Mouse (Mus musculus): ENCODE results near the gene Itgav. TPM values are rescaled to one million over a fixed set of nuclear protein-coding genes. Genes with fewer than 3 reads are reported as not detected.

Itgav gene
- polyA plus RNA-seq, 1 experiment from 2014 or later = 35.6 TPM

- Histone ChIP-seq H3K4me3 (peak within 1 kb of the TSS; percentile 83), H3K4me1 (peaks cover 37% of the 10 kb centered on the region), H3K27me3 (ENCODE audit: poor library complexity, severe bottlenecking) (peaks cover 12% of the 10 kb centered on the region; the same call in 1 of the 2 replicates), H3K36me3 (replicated peaks) (no peaks in the 10 kb centered on the region), H3K27ac (peak within 1 kb of the TSS; percentile 97), H3K9me3 (no peaks in the 10 kb centered on the region)
- under 1% methylated on average over 63 of the region's 63 CpGs for WGBS
- DNase-seq (ENCODE audit: extremely low spot score, low spot score) = peak; percentile 82
Observed at GRCm38 (mm10) chr2:83812483-83813272, 88.5 kb downstream of the Itgav start, which contains the start of gene Fam171b. Gene Fam171b, plus strand, starts transcription at chr2:83812636.

GRCm38 (mm10) chr2:83813273-83813892, 89.2 kb downstream of the Itgav start:
- peak overlapping the region; percentile 83 for H3K4me3 ChIP-seq
- H3K27ac ChIP-seq = peak overlapping the region; percentile 97
- H3K36me3 ChIP-seq (replicated peaks) = no peaks in the 10 kb centered on the region
- no peaks in the 10 kb centered on the region for H3K9me3 ChIP-seq
- DNase-seq (ENCODE audit: extremely low spot score, low spot score) = no peak
- H3K4me1 ChIP-seq = peaks cover 37% of the 10 kb centered on the region
- 14% methylated on average over 10 of the region's 10 CpGs for WGBS
- H3K27me3 ChIP-seq (ENCODE audit: poor library complexity, severe bottlenecking) = peaks cover 12% of the 10 kb centered on the region; the same call in 1 of the 2 replicates

GRCm38 (mm10) chr2:83814009-83814408, 89.8 kb downstream of the Itgav start:
- H3K4me1 ChIP-seq = peaks cover 37% of the 10 kb centered on the region
- peaks cover 12% of the 10 kb centered on the region; the same call in 1 of the 2 replicates for H3K27me3 ChIP-seq (ENCODE audit: poor library complexity, severe bottlenecking)
- H3K36me3 ChIP-seq (replicated peaks) = no peaks in the 10 kb centered on the region
- H3K27ac ChIP-seq = no peak overlapping the region
- no peaks in the 10 kb centered on the region for H3K9me3 ChIP-seq
- WGBS = 71% methylated on average over 6 of the region's 6 CpGs
- peak overlapping the region; percentile 83 for H3K4me3 ChIP-seq
- DNase-seq (ENCODE audit: extremely low spot score, low spot score) = no peak

GRCm38 (mm10) chr2:83816147-83816546, 92.0 kb downstream of the Itgav start:
- H3K27ac ChIP-seq = no peak overlapping the region
- WGBS = 82% methylated on average over 6 of the region's 6 CpGs
- H3K9me3 ChIP-seq = no peaks in the 10 kb centered on the region
- peaks cover 40% of the 10 kb centered on the region for H3K4me1 ChIP-seq
- no peak for DNase-seq (ENCODE audit: extremely low spot score, low spot score)
- no peaks in the 10 kb centered on the region for H3K36me3 ChIP-seq (replicated peaks)
- H3K27me3 ChIP-seq (ENCODE audit: poor library complexity, severe bottlenecking) = peaks cover 12% of the 10 kb centered on the region; the same call in 1 of the 2 replicates
- H3K4me3 ChIP-seq = no peak overlapping the region

GRCm38 (mm10) chr2:83825161-83825560, 101.0 kb downstream of the Itgav start:
- H3K9me3 ChIP-seq = no peaks in the 10 kb centered on the region
- no peak overlapping the region for H3K4me3 ChIP-seq
- H3K27ac ChIP-seq = no peak overlapping the region
- WGBS = 86% methylated on average over 5 of the region's 5 CpGs
- peaks cover 42% of the 10 kb centered on the region for H3K4me1 ChIP-seq
- H3K27me3 ChIP-seq (ENCODE audit: poor library complexity, severe bottlenecking) = no peaks in the 10 kb centered on the region
- no peaks in the 10 kb centered on the region for H3K36me3 ChIP-seq (replicated peaks)
- DNase-seq (ENCODE audit: extremely low spot score, low spot score) = no peak

GRCm38 (mm10) chr2:83828895-83829539, 104.8 kb downstream of the Itgav start:
- Histone ChIP-seq H3K9me3 (no peaks in the 10 kb centered on the region), H3K4me3 (no peak overlapping the region), H3K27me3 (ENCODE audit: poor library complexity, severe bottlenecking) (no peaks in the 10 kb centered on the region), H3K27ac (peak overlapping the region; percentile 58), H3K36me3 (replicated peaks) (peaks cover 9% of the 10 kb centered on the region), H3K4me1 (peaks cover 56% of the 10 kb centered on the region)
- DNase-seq (ENCODE audit: extremely low spot score, low spot score) = no peak
- WGBS = 29% methylated on average over 3 of the region's 3 CpGs

GRCm38 (mm10) chr2:83832903-83833302, 108.7 kb downstream of the Itgav start:
- Histone ChIP-seq H3K36me3 (replicated peaks) (peaks cover 9% of the 10 kb centered on the region), H3K4me1 (peaks cover 59% of the 10 kb centered on the region), H3K4me3 (no peak overlapping the region), H3K9me3 (no peaks in the 10 kb centered on the region), H3K27me3 (ENCODE audit: poor library complexity, severe bottlenecking) (no peaks in the 10 kb centered on the region), H3K27ac (no peak overlapping the region)
- DNase-seq (ENCODE audit: extremely low spot score, low spot score) = no peak
- WGBS = 86% methylated on average over 4 of the region's 4 CpGs

- Histone ChIP-seq H3K27me3 (ENCODE audit: poor library complexity, severe bottlenecking) (no peaks in the 10 kb centered on the region), H3K9me3 (peaks cover 6% of the 10 kb centered on the region; the same call in 1 of the 2 replicates), H3K4me1 (peaks cover 33% of the 10 kb centered on the region), H3K36me3 (replicated peaks) (peaks cover 17% of the 10 kb centered on the region), H3K4me3 (peak overlapping the region; percentile 3; the same call in 1 of the 2 replicates), H3K27ac (peak overlapping the region; percentile 71)
- DNase-seq (ENCODE audit: extremely low spot score, low spot score) = no peak
- WGBS = 41% methylated on average over 10 of the region's 10 CpGs
Observed at GRCm38 (mm10) chr2:83835313-83836070, 111.3 kb downstream of the Itgav start.

- no peak overlapping the region for H3K4me3 ChIP-seq
- no peak for DNase-seq (ENCODE audit: extremely low spot score, low spot score)
- H3K4me1 ChIP-seq = peaks cover 14% of the 10 kb centered on the region
- H3K9me3 ChIP-seq = no peaks in the 10 kb centered on the region
- H3K27me3 ChIP-seq (ENCODE audit: poor library complexity, severe bottlenecking) = peaks cover 11% of the 10 kb centered on the region; the same call in 1 of the 2 replicates
- peaks cover 4% of the 10 kb centered on the region for H3K36me3 ChIP-seq (replicated peaks)
- H3K27ac ChIP-seq = no peak overlapping the region
- 90% methylated on average over 3 of the region's 3 CpGs for WGBS
Observed at GRCm38 (mm10) chr2:83848495-83848894, 124.3 kb downstream of the Itgav start.

- no peak overlapping the region for H3K27ac ChIP-seq
- no peaks in the 10 kb centered on the region for H3K4me1 ChIP-seq
- WGBS = 91% methylated on average over 10 of the region's 10 CpGs
- DNase-seq (ENCODE audit: extremely low spot score, low spot score) = no peak
- peaks cover 27% of the 10 kb centered on the region for H3K36me3 ChIP-seq (replicated peaks)
- H3K27me3 ChIP-seq (ENCODE audit: poor library complexity, severe bottlenecking) = no peaks in the 10 kb centered on the region
- no peaks in the 10 kb centered on the region for H3K9me3 ChIP-seq
- no peak overlapping the region for H3K4me3 ChIP-seq
Observed at GRCm38 (mm10) chr2:83853423-83853822, 129.2 kb downstream of the Itgav start.

GRCm38 (mm10) chr2:83856236-83856635, 132.0 kb downstream of the Itgav start:
- H3K27ac ChIP-seq = no peak overlapping the region
- WGBS = 66% methylated on average over 4 of the region's 4 CpGs
- no peaks in the 10 kb centered on the region for H3K27me3 ChIP-seq (ENCODE audit: poor library complexity, severe bottlenecking)
- no peaks in the 10 kb centered on the region for H3K9me3 ChIP-seq
- H3K4me1 ChIP-seq = no peaks in the 10 kb centered on the region
- no peak overlapping the region for H3K4me3 ChIP-seq
- H3K36me3 ChIP-seq (replicated peaks) = peaks cover 42% of the 10 kb centered on the region
- no peak for DNase-seq (ENCODE audit: extremely low spot score, low spot score)

All from forebrain, embryonic 10.5 days (tissue).